Mouse (Mus musculus) intestine, embryonic 15.5 days (tissue): ENCODE measurements at regions not wholly inside any gene's neighbourhood (a gene's known extent, or its start where the extent isn't known, plus 50 kb on each side); places are given as distances from the start of the nearest gene placed in this dataset.

Source experiments
- ATAC-seq: fragments of 200-750 bp; cut with Nextera tagmentation; 2 replicates; pipeline ENCODE4 v1.8.0; 2017; ENCODE audit warnings: moderate TSS enrichment, moderate library complexity
- H3K27ac ChIP-seq: fragments of 300-500 bp; sonication (generic); 2 replicates; pipeline ENCODE4 v1.5.1; 2015; ENCODE audit warnings: mild to moderate bottlenecking, inconsistent platforms
- H3K27me3 ChIP-seq: fragments of 300-500 bp; sonication (generic); replicated peaks from 2 replicates; pipeline ENCODE4 v1.6.1; 2015; ENCODE audit warnings: inconsistent platforms
- H3K36me3 ChIP-seq: fragments of 300-500 bp; sonication (generic); 2 replicates; pipeline ENCODE4 v1.6.1; 2015; ENCODE audit warnings: inconsistent platforms
- H3K4me1 ChIP-seq: fragments of 300-500 bp; sonication (generic); replicated peaks from 2 replicates; pipeline ENCODE4 v1.6.1; 2015; ENCODE audit warnings: inconsistent platforms
- H3K4me2 ChIP-seq: fragments of 300-500 bp; sonication (generic); replicated peaks from 2 replicates; pipeline ENCODE4 v1.6.1; 2015; ENCODE audit warnings: mild to moderate bottlenecking, inconsistent platforms
- H3K4me3 ChIP-seq: fragments of 300-500 bp; sonication (generic); replicated peaks from 2 replicates; pipeline ENCODE4 v1.5.1; 2015; ENCODE audit warnings: inconsistent platforms
- H3K9ac ChIP-seq: fragments of 300-500 bp; sonication (generic); 2 replicates; pipeline ENCODE4 v1.6.1; 2015; ENCODE audit warnings: inconsistent platforms
- H3K9me3 ChIP-seq: fragments of 300-500 bp; sonication (generic); 2 replicates; pipeline ENCODE4 v1.6.1; 2016; ENCODE audit warnings: inconsistent platforms
- WGBS: fragments of 180-500 bp; shearing (Covaris S2); methylation state at CpG from one replicate; pipeline ENCODE4 v1.1.7; 2015; 5-methylcytosine and 5-hydroxymethylcytosine counted together

DNA sequence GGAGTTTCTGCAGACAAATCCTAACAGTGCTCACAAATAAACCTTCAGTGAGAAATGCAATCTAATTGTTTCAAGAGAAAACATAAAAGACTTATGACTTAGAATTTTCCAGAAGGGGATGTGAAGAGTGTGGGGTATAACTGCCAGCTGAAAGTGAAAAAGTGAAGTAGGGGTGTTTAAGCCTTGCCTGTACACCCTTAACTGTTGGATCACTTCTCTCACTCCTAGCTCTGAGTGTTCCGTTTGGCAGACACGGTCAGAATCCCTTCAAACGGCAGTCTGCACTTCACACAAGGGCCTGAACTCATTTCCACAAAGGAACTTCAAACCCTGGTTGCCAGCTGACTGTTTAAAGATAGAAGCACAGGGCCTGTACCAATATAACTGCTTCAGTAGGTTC lies 101.2 kb upstream of the Mpp6 start:
- Histone ChIP-seq H3K27ac (no peak overlapping the region), H3K9ac (no peak overlapping the region), H3K27me3 (no peaks in the 10 kb centered on the region), H3K9me3 (no peaks in the 10 kb centered on the region), H3K4me3 (no peak overlapping the region), H3K36me3 (no peaks in the 10 kb centered on the region), H3K4me1 (no peaks in the 10 kb centered on the region), H3K4me2 (no peak overlapping the region)
- WGBS, result 47% methylated on average over 3 of the region's 3 CpGs
- ATAC-seq, result no peak

DNA sequence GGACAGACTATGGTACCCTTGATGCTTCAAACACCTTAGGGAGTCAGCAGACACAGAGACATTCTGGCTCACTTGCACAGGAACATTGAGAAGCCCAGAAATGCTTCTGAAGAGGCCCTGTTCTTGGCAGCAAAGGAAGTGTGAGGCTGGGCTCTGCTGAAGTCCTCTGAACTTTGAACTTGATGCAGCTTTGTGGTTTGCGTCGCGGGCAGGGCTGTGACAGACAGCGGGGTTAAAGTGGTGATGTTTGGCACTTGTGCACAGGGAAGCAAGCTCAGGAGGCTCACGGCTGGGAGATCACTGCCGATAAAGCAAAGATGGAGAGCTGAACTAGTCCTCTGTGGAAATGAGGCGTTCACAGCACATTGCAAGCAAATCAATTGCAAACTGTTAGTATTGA lies 100.7 kb upstream of the Mpp6 start:
- Histone ChIP-seq H3K9me3 (no peaks in the 10 kb centered on the region), H3K36me3 (no peaks in the 10 kb centered on the region), H3K27ac (no peak overlapping the region), H3K4me2 (no peak overlapping the region), H3K9ac (no peak overlapping the region), H3K4me1 (no peaks in the 10 kb centered on the region), H3K27me3 (no peaks in the 10 kb centered on the region), H3K4me3 (no peak overlapping the region)
- WGBS, result 45% methylated on average over 7 of the region's 7 CpGs
- ATAC-seq, result no peak

DNA sequence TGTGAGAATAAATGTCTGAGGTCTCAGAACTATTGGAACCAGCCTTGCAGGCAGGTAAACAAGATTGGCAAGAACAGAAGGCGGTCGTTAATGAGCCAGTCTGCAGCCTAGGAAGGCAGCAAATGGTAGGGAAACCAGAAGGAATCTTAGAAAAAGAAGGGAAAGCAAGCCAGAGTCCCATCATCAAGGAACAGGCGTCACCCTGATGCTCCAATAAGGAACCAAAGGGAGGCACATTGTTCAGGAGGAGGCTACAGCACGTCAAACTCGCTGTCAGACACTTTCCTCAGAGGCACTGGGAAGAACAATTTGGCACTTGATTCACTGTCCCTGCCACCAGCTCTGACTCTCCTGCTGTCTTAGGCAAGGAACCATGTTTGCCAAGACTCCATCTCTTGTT lies 100.2 kb upstream of the Mpp6 start:
- Histone ChIP-seq H3K27me3 (no peaks in the 10 kb centered on the region), H3K27ac (no peak overlapping the region), H3K4me3 (no peak overlapping the region), H3K9ac (no peak overlapping the region), H3K9me3 (no peaks in the 10 kb centered on the region), H3K4me2 (no peak overlapping the region), H3K36me3 (no peaks in the 10 kb centered on the region), H3K4me1 (no peaks in the 10 kb centered on the region)
- no peak for ATAC-seq
- 77% methylated on average over 5 of the region's 5 CpGs for WGBS

- no peak overlapping the region for H3K9ac ChIP-seq
- H3K4me3 ChIP-seq, result no peak overlapping the region
- H3K9me3 ChIP-seq, result no peaks in the 10 kb centered on the region
- 79% methylated on average over 12 of the region's 12 CpGs for WGBS
- no peaks in the 10 kb centered on the region for H3K36me3 ChIP-seq
- no peaks in the 10 kb centered on the region for H3K4me1 ChIP-seq
- H3K4me2 ChIP-seq, result no peak overlapping the region
- H3K27ac ChIP-seq, result no peak overlapping the region
- no peaks in the 10 kb centered on the region for H3K27me3 ChIP-seq
- no peak for ATAC-seq
Observed at GRCm38 (mm10) chr6:50011071-50011470, 99.0 kb upstream of the Mpp6 start.

GRCm38 (mm10) chr6:50011746-50012453 lies 98.1 kb upstream of the Mpp6 start:
- Histone ChIP-seq H3K27ac (no peak overlapping the region), H3K36me3 (no peaks in the 10 kb centered on the region), H3K9ac (no peak overlapping the region), H3K4me2 (no peak overlapping the region), H3K4me3 (no peak overlapping the region), H3K4me1 (no peaks in the 10 kb centered on the region), H3K27me3 (no peaks in the 10 kb centered on the region), H3K9me3 (no peaks in the 10 kb centered on the region)
- ATAC-seq, result no peak
- 61% methylated on average over 5 of the region's 5 CpGs for WGBS

- H3K27me3 ChIP-seq, result no peaks in the 10 kb centered on the region
- no peaks in the 10 kb centered on the region for H3K4me1 ChIP-seq
- ATAC-seq, result no peak
- no peak overlapping the region for H3K9ac ChIP-seq
- no peak overlapping the region for H3K4me3 ChIP-seq
- no peaks in the 10 kb centered on the region for H3K36me3 ChIP-seq
- no peaks in the 10 kb centered on the region for H3K9me3 ChIP-seq
- no peak overlapping the region for H3K27ac ChIP-seq
- H3K4me2 ChIP-seq, result no peak overlapping the region
- WGBS, result 62% methylated on average over 5 of the region's 5 CpGs
Observed at GRCm38 (mm10) chr6:50013067-50013466, 97.0 kb upstream of the Mpp6 start.

- H3K4me3 ChIP-seq, result no peak overlapping the region
- 78% methylated on average over 7 of the region's 7 CpGs for WGBS
- H3K9me3 ChIP-seq, result no peaks in the 10 kb centered on the region
- H3K9ac ChIP-seq, result no peak overlapping the region
- H3K4me1 ChIP-seq, result no peaks in the 10 kb centered on the region
- ATAC-seq, result no peak
- H3K4me2 ChIP-seq, result no peak overlapping the region
- no peaks in the 10 kb centered on the region for H3K36me3 ChIP-seq
- H3K27me3 ChIP-seq, result no peaks in the 10 kb centered on the region
- H3K27ac ChIP-seq, result no peak overlapping the region
Observed at GRCm38 (mm10) chr6:50013842-50014241, 96.2 kb upstream of the Mpp6 start.

DNA sequence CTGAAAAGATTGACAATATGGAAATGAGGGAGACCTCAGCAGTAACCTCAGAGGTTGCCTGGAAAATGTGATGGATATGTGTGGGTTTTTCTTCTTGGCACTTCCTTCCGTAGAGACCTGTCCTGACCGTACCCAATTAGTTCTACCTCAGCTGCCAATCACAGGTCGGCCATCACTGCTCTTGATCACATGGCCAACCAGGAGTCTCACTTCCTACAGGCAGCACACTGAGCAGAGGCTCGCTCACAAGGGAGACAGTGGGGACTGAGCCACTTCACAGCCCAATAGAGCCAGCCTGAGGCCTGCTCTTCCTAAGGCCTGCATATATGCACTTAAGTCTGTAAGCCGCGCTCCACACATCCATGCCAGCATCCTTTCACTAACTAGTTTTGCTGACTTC lies 82.1 kb upstream of the Mpp6 start:
- 90% methylated on average over 6 of the region's 6 CpGs for WGBS
- Histone ChIP-seq H3K9me3 (no peaks in the 10 kb centered on the region), H3K27ac (no peak overlapping the region), H3K9ac (no peak overlapping the region), H3K27me3 (no peaks in the 10 kb centered on the region), H3K4me2 (no peak overlapping the region), H3K4me1 (no peaks in the 10 kb centered on the region), H3K36me3 (no peaks in the 10 kb centered on the region), H3K4me3 (no peak overlapping the region)
- no peak for ATAC-seq

DNA sequence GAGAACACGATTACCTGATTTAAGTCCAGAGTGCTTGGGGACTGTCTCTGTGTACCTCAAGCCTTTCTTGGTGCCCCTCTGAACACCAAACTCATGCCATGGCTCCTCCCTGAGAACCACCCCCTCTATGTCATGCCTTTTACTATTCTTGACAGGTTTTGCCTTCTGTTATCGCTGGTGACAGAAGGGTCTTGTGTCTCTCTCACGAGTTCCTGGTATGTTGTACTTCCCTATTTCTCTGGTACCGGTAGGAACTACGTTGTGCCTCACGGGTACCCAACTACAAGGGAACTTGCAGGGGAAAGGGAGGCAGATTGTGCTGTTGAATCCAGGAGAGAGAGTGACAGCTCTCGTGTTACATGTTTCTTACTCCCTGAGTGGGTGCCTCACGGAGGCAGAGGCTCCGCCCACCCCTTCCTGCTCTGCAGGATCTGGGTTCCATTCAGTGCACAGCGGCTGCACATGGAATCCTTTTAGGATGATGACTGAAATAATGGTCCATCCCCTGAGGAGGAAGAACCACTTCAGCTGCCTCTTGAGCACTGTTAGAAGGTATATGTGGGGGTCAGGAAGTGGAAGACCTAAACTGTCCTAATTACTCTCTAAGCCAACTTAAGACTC lies 80.0 kb upstream of the Mpp6 start:
- WGBS, result 53% methylated on average over 10 of the region's 10 CpGs

GRCm38 (mm10) chr6:50031356-50031755 lies 78.7 kb upstream of the Mpp6 start:
- ATAC-seq, result no peak

More for the DNA sequence above, 80.0 kb upstream of the Mpp6 start:
- Histone ChIP-seq H3K27me3 (no peaks in the 10 kb centered on the region; the same call in 1 of the 2 replicates), H3K27ac (no peak overlapping the region), H3K4me2 (no peak overlapping the region), H3K9me3 (no peaks in the 10 kb centered on the region), H3K4me3 (no peak overlapping the region), H3K9ac (no peak overlapping the region), H3K36me3 (no peaks in the 10 kb centered on the region), H3K4me1 (no peaks in the 10 kb centered on the region)
- ATAC-seq, result no peak

GRCm38 (mm10) chr6:50032894-50033595 lies 77.0 kb upstream of the Mpp6 start:
- H3K9ac ChIP-seq, result no peak overlapping the region
- WGBS, result 53% methylated on average over 15 of the region's 15 CpGs
- no peaks in the 10 kb centered on the region for H3K36me3 ChIP-seq
- H3K9me3 ChIP-seq, result no peaks in the 10 kb centered on the region
- no peaks in the 10 kb centered on the region for H3K4me1 ChIP-seq
- no peaks in the 10 kb centered on the region; the same call in 1 of the 2 replicates for H3K27me3 ChIP-seq
- H3K27ac ChIP-seq, result no peak overlapping the region
- no peak for ATAC-seq
- no peak overlapping the region for H3K4me3 ChIP-seq
- H3K4me2 ChIP-seq, result no peak overlapping the region

More at GRCm38 (mm10) chr6:50031356-50031755, 78.7 kb upstream of the Mpp6 start:
- Histone ChIP-seq H3K9ac (no peak overlapping the region), H3K4me3 (no peak overlapping the region), H3K36me3 (no peaks in the 10 kb centered on the region), H3K4me1 (no peaks in the 10 kb centered on the region), H3K9me3 (no peaks in the 10 kb centered on the region), H3K4me2 (no peak overlapping the region), H3K27ac (no peak overlapping the region), H3K27me3 (no peaks in the 10 kb centered on the region; the same call in 1 of the 2 replicates)
- WGBS, result 77% methylated on average over 5 of the region's 5 CpGs

GRCm38 (mm10) chr6:50037614-50038013 lies 72.4 kb upstream of the Mpp6 start:
- ATAC-seq, result no peak
- H3K27me3 ChIP-seq, result no peaks in the 10 kb centered on the region; the same call in 1 of the 2 replicates
- no peaks in the 10 kb centered on the region for H3K9me3 ChIP-seq
- H3K9ac ChIP-seq, result no peak overlapping the region
- H3K4me2 ChIP-seq, result no peak overlapping the region
- H3K4me3 ChIP-seq, result no peak overlapping the region
- 0 out of 2 replicates have a peak, but pooled peaks cover 2% of the 10 kb centered on the region for H3K4me1 ChIP-seq
- WGBS, result 36% methylated on average over 4 of the region's 4 CpGs
- H3K36me3 ChIP-seq, result no peaks in the 10 kb centered on the region
- H3K27ac ChIP-seq, result no peak overlapping the region
